Mouse (Mus musculus): Measurements from ENCODE around the gene Rgs3.

Gene Rgs3

DNA sequence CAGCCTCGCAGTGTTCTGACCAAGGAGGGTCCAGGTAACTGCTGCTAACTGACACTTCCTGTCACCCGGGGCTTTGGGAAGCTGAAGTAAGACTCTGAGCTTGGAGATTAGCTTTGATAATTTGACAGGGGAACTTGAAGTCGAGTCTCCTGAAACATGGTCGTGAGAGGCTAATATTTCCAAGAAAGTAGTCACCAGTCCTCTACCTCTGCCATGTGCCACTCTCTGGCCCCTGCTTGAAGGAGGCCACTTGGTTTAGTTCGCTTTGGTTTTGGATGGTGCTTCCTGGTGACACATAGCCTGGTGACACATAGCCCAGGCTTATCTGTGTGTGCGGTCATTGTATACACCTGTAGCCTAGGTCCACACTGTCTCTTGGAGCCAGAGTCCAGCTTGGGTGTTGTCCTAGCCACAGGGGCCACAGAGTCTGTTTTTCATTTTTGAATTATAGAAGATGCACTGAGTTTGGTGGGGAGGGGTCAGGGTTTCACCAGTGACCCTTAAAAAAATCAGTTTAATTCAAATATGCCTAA is at the start of gene Rgs3:
Gene Rgs3 (plus strand): TSS at position 51 of the 533 bp plus-strand sequence.
- no peak for DNase-seq (ENCODE audit: low spot score)

- no peak for DNase-seq (ENCODE audit: low spot score)
These were observed 49.7 kb upstream of the Rgs3 start for GRCm38 (mm10) chr4:62509946-62510345.

GRCm38 (mm10) chr4:62513998-62514506 is 45.6 kb upstream of the Rgs3 start:
- DNase-seq (ENCODE audit: low spot score) = no peak

GRCm38 (mm10) chr4:62514995-62515394 is 44.7 kb upstream of the Rgs3 start:
- DNase-seq (ENCODE audit: low spot score) = no peak

GRCm38 (mm10) chr4:62515490-62515889 is 44.2 kb upstream of the Rgs3 start:
- no peak for DNase-seq (ENCODE audit: low spot score)

DNA sequence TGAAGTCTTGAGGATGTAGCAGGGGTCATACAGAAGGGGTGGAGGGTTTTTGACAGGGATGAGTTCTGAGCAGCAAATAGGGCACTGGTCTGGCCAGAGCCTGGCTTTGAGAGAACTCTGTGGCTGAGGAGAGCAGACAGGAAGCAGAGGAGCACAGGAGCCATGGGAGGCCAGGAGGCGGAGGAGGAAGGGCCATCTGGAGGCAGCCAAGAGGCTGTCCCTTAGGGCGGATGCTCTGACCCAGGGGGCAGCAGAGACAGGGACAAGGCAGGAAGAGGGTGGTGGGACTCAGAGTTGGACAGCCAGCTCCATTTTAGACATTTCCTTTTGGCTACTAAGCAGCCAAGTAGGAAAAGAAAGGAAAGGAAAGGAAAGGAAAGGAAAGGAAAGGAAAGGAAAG is 43.6 kb upstream of the Rgs3 start:
- DNase-seq (ENCODE audit: low spot score) = no peak

DNA sequence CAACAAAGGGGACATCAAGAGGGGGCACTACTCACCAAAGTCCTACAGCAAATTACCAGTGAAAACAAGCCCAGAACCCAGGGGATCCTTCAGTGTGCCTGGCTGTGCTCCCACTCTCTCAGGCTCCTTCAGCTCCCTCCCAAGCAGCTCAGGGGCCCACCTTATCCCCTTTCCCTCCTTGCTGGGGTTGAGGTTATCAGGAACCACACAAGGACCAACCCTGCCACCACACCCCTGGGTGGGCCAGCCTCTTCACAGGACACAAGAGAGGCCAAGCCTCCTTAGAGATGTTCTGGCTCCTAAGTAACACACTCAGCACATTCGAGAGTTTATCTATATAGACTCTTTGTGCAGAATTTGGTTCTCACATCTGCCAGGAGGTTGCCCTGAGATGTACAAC is 43.1 kb upstream of the Rgs3 start:
- DNase-seq (ENCODE audit: low spot score) = no peak

DNA sequence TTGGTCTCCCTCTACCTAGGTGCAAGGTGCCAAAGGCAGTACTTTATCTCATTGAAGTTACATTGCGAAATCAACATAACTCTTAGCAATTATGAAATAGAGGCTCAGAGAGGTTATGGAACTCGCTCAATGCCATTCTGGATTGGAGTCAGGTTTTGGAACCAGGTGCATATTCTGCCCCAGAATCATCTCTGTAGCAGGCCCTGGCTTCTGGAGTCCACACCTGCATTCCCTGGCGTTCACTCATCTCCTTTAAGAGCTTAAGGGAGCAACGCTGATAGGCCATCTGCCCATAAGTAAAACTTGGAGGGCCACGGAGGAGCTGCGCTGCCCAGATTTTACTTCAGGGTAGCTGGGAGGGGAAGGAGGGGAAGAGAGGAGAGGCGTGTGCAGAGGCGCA is 42.6 kb upstream of the Rgs3 start:
- DNase-seq (ENCODE audit: low spot score) = no peak

DNA sequence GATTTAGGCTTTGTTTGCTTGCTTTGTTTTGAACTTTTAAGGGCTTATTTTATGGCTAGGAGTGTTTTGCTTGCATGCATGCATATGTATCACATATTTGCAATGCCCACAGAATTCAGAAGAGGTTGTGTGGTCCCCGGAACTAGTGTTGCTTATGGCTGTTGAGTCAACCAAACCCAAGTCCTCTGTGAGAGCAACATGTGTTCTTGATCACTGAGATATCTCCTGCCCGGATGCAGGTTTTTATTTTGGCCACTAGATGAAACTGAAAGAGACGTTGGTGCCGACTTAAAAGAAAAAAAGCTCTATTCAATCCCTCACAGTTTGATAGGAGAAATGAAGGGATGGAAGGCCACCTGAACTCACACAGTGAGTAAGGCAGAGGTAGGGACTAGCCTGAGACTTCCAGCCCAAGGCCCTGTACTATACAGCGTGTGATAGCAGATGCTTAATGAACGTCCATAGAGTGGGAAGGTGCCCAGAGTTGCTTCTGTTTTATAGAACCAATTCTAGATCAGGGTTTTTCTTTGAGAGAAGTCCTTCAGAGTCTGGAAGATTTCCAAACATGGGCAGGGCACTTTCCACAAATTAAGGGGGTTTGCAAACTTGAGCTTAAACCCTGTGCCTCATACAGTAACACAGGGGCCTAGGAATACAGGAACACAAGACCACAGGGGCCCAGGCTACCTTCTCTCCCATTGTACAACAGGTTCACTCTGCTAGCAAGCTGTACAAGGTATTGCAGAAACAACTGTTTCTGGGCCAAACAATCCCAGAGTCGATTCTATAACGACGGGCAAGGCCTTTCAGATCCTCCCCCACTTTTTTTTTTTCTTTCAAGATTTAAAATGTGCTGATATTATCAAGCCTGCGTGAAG is 41.9 kb upstream of the Rgs3 start:
- DNase-seq (ENCODE audit: low spot score) = no peak

DNA sequence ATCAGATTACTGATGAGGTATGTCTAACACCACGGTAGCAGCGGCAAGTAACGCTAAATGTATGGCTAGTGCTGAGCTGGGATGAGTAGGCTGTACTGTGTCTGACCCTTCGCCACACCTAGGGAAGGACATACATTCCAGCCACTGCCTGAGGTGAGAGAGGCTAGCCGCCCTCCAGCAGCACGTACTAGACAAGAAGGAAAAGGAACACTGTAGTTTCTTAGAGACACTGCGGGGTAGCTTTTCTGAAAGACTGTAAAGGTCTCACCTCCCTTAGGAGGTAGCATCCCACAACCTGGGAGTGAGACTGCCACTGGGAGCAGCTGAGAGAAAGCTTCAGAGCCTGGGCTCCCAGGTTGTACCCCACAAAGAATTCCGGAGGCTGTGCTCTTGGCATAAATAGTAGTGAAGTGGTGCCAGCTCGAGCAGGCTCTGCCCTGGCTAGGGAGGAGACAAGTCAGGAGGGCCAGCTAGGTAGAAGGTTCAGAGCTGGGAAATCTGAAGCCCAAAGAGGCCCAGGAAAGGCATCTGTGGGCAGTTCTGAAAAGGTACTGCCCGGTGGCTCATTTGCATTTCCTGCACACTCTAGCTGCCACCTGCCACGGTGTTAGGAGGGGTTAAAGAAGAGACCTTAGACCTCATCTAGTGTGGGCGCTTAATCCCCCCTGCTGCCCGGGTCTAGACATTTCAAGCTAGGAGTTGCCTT is 41.1 kb upstream of the Rgs3 start:
- DNase-seq (ENCODE audit: low spot score) = no peak

DNA sequence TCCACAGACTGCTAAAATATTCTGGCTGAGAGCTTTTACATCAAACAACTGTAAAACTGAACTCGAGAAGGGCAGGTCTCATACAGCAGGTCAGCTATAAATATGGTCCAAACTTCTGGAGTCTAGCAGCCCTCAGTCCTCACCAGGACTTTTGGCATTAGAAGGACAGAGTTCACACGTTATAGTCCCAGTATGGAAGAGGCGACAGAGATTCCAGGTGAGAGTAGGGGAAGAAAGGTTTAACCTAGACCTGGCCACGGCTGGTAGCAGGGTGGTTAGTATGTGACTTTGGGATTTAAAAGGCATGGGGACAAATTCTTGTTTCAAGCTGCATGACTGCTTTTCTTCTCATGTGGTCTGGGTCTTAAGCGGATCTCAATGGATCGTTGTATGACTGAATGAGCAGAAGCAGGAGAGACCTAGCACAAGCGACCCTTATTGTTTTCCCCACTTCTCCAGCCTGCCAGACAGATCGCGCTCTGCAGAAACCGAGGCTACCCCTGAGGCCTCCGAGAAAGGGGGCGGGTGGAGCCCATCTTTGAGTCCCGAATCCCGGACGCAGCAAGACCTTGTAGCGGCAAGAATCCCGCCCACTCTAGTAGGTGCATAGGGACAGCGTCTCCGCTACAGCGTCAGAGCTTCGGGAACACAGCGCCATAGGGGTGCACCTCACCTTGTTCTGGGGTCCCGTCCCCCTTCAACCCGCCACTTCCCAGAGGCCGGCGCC is 40.4 kb upstream of the Rgs3 start:
- no peak for DNase-seq (ENCODE audit: low spot score)

GRCm38 (mm10) chr4:62519849-62520233 is 39.8 kb upstream of the Rgs3 start, which contains the start of gene Alad:
TSS of gene Alad (minus strand) at chr4:62519918.
- DNase-seq (ENCODE audit: low spot score) = peak; percentile 99

GRCm38 (mm10) chr4:62520892-62521400 is 38.7 kb upstream of the Rgs3 start:
- DNase-seq (ENCODE audit: low spot score) = no peak

DNA sequence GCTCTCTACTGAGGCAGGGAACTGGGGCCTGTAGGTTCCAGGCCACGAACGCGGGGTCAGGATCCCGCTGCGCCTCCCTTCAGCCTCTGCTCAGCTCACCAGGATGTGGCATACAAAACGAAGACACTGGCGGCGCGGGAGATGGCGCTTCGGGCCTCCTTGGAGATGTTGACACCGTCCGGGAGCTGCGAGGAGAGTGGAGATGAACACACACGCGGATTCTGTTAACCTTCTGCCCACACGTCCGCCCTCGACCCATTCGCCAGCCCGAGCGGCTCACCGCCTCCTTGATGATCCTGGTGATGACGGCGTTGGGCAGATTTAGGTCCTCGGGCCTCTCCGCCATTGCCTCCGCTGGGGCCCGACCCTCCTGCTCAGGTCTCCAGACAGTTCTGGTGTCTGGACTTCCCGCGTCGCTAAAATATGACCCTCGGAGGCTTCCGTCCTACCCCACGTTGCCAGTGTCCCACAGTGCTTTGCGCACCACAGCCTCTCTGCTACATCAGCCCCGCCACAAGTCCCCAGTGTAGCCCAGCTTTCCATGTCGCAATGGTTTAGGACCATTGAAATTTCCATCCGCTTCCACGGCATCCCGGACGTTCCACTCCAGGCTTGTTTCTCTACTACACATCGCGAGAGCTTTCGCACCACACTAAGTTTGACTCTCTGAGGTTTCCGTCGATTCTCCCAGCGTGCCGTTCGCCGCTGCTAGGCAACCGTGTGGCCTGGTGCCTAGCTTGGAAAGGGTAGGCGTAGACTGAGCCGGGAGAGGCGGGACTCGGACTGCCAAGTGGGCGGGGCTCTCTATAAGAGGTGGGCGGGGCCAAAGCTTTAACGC is 34.8 kb upstream of the Rgs3 start, which contains the start of the genes Pole3 and 4933430I17Rik:
Gene Pole3 (minus strand): TSS at position 418 of the 838 bp plus-strand sequence.
Gene 4933430I17Rik (plus strand): TSS at position 719 of the 838 bp plus-strand sequence.
- DNase-seq (ENCODE audit: low spot score) = peak; percentile 100

GRCm38 (mm10) chr4:62525489-62525811 is 34.2 kb upstream of the Rgs3 start:
- DNase-seq (ENCODE audit: low spot score) = no peak

- DNase-seq (ENCODE audit: low spot score) = no peak
These were observed 33.4 kb upstream of the Rgs3 start for GRCm38 (mm10) chr4:62526256-62526655.

- DNase-seq (ENCODE audit: low spot score) = no peak
These were observed 32.0 kb upstream of the Rgs3 start for GRCm38 (mm10) chr4:62527655-62528054.

GRCm38 (mm10) chr4:62533729-62534128 is 25.9 kb upstream of the Rgs3 start:
- no peak for DNase-seq (ENCODE audit: low spot score)

DNA sequence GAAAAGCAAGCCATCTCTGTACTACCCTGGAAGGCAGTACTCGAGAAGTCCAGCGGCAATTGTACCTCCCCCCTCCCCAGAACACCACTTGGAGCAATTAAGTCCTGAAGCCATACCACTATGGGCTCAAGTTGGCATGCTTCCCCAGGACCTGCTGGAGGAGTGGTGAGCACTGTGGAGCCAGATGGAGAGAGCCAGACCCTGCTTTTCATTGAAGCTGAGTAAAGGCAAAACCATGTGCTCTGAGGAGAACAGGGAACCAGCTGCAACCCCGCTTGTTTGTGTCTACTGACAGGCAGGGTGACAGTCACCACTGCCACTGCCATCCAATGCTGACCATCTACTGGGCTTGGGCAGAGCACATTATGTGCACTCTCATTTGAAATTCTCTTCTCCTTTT is 17.8 kb upstream of the Rgs3 start:
- no peak for DNase-seq (ENCODE audit: low spot score)

DNA sequence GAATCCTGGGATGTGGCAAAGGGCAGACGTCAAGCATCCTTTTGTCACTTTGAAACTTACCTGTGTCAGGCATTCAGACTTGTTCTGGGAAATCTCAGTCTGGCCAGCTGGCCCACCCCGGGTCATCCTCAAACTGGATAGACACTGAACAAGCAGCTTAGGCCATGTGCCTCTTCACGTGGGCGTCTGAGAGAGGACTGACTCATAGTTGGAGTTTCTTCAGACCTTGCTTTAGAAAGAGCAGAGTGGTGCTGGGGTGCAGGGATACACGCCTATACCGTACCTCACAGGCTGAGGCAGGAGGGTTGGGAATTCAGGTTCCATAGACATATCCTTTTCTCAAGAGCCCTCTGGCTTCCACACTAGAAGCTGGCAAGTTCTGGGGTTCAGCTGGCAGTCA is 15.9 kb upstream of the Rgs3 start:
- no peak for DNase-seq (ENCODE audit: low spot score)

- no peak for DNase-seq (ENCODE audit: low spot score)
These were observed 14.8 kb upstream of the Rgs3 start for GRCm38 (mm10) chr4:62544801-62545200.
